Mouse (Mus musculus): ENCODE results near the gene Zbtb8os.

Gene Zbtb8os

DNA sequence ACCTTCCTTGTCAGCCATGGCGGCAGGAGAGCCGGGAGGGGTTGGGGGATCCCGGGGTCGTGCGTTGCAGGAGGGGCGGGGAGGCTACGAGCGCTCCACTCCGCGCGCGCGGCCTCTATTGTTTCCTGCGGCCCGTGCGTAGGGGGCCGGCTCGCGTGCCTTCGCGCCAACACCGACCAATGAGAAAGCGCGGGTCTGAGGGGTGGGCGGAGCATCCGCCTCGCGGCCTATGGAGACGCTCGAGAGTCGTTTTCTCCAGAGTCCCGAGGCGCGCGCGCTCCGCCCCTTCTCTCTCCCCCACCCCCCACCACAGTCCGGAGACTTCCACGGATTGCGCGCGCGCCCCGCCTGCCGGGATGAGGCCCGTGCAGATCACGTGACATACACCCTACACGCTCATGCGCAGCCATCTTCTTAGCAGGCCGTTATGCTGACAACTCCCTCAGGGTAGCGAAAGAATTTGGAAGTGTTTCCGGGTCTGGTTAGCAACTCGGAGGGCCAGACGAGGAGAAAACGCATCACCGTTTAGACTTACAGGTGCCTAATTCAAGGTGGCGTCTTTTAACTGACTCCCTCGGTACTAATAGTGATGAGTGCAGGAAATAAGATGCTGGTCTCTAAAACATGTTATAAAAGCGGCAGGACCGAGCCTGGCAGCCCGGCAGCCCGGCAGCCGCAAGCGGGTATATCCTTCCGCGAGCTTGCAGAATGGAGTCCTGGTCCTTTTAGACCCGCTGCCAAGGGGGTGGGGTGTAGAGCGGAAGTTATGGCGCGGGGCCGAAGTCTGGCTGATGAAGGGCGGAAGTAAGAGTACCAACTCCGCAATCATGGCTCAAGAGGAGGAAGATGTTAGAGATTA lies at the start of gene Zbtb8os, which contains the start of gene Rbbp4:
TSS of gene Zbtb8os (plus strand) at position 480 of the 859 bp plus-strand sequence.
TSS of gene Rbbp4 (minus strand) at position 155 of the 859 bp plus-strand sequence.
- DNase-seq (ENCODE audit: low read depth, low spot score) = peak; percentile 97

DNA sequence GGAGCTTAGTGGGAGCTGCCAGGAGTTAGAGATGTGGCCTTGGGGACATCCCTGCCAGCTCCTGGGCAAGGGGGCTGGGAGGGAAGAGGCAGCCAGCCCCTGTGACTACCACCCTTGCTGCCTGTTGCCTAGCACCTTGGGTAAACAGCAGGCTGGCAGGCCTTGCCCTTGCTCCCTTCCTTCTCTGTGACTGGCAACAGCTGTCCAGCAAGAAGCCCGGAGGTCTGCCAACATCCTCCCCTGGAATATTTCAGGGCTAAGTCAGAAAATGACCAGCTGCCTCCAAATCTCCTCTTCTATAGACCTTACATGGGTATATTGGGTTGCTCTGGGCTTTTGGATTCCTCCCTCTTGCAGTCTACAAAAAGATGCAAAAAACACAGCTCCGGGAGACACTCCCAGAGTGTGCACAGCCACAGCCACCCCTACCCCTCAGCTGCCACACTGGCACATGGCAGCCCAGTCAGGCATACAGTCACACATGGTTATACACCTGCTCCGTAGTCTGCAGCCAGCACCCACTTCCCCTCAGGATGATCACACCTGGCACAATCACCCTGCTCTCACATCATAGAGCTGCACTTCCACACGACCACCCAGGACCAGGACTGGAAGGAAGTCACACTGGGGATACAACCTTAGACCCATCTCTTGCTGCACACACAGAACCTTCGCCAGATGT lies 49.4 kb upstream of the Zbtb8os start:
- DNase-seq (ENCODE audit: low read depth, low spot score) = no peak

DNA sequence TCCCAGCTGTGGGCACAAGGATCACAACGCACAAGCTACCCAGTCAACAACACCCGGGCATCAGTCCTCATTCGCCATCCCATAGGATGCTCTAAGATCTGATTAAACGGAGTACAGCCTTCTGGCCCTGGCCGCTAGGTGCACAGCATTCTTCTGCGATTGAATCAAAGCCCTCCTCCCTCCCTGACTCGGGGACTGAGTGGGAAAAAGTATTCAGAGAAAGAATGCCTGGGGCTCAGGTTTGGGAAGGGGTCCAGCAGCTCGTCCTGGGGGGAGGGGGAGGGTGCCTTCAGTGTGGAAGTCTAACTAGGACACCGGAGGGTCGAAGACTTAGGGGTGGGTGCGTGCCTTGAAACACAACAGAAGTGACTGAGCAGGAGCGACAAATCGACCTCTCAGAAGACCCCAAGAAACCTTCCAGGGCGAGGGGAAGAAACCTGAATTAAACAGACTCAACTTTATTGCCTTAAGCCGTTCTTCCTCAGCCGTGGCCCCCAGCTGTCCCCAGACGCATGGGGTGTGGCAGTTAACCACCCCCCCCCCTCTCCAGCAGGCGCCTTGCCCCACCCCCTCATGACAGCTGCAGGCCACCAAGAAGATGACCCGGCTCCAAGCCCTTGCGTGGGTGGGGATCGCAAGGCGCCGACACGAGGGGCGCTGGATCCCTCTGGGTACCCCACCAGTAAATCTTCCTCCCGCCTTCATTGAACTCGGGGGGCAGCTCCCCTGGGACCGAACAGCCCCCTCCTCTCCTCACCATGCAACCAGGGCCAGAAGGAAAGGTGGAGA lies 48.6 kb upstream of the Zbtb8os start:
- DNase-seq (ENCODE audit: low read depth, low spot score) = no peak

DNA sequence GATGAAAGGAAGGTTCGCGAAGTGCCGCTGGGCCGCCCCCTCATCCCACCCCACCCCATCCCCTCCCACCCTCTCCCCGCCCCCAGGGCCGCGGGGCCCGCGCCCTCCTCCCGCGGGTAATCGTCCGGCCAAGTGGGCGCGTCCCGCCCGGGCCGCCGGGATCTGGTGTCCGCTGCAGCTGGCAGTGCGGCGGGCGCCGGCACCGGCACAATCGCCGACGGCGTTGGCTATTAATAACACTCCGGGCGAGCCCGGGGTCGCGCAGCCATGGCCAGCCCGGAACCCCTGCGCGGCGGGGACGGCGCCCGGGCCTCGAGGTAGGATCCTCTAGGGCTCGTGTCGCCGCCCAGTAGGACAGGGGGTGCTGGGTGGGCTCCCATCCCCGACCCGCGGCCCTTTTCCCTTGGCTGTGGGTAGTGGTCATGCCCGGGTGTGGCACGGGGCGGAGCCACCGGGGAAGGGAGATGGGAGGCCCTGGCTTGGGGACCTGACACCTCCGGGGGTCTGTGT lies 48.0 kb upstream of the Zbtb8os start, which contains the start of gene Sync:
TSS of gene Sync (plus strand) at position 146 of the 510 bp plus-strand sequence.
- DNase-seq (ENCODE audit: low read depth, low spot score) = no peak

DNA sequence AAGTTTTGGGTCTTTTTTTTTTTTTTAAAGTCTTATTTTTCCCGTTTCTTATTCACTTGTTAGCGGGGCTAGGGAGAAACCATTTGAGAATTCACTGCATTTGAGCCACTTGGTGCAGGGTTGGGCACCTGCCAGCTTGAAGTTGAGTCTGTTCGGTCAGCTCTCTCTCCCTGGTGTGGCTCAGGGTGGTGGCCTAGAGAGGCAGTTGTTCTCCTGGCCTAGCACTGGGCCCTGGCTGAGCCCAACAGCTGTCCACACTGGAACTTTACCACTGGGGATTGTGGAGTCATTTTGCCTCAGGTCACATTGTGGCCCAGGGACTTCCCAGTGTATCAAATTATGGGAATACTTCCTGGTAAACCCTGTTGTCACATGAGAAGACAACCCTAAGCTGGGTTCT lies 47.4 kb upstream of the Zbtb8os start:
- DNase-seq (ENCODE audit: low read depth, low spot score) = no peak

DNA sequence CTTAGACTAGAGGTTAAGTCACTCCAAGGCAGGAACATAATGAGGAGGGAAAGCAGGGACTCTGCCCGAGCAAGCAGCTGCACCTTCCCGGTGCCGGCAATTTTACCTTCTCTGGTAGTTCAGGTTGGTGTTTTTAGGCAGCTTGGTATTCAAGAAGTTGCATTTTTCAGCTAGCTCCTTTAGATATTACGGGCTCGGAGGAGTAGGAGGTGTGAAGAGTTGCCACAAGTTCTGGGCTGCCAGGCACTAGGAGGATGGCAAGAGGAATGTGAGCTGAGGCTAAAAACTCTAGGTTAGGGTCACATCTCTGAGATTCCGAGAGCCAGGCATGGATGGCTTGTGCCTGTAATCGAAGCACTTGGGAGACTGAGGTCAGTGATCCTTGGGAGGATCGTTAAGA lies 45.8 kb upstream of the Zbtb8os start:
- no peak for DNase-seq (ENCODE audit: low read depth, low spot score)

DNA sequence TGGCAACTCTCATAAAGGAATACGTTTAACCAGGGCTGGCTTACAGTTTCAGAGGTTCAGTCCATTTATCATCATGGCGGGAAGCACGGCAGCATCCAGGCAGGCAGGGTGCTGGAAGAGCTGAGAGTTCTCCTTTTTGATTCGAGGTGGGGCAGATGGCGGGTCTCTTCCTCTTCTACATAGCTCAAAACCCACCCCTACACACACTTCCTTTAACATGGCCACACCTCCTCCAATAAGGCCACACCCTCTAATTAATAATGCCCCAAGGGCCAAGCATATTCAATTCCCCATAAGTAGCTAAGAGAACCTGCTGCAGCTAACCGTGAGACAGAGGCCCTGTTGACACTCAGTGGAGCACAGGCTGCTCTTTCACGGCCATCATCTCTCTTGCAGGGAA lies 42.7 kb upstream of the Zbtb8os start:
- DNase-seq (ENCODE audit: low read depth, low spot score) = no peak

DNA sequence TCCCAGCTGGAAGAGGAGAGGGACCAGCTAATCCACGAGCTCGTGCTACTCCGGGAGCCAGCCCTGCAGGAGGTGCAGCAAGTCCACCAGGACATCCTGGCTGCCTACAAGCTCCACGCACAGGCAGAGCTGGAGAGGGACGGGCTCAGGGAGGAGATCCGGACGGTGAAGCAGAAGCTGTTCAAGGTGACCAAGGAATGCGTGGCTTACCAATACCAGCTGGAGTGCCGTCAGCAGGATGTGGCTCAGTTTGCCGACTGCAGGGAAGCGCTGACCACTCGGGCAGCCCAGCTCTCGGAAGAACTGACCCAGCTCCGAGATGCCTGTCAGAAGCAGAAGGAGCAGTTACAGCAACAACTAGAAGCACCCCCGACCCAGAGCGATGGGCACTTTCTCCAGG lies 41.8 kb upstream of the Zbtb8os start:
- no peak for DNase-seq (ENCODE audit: low read depth, low spot score)

DNA sequence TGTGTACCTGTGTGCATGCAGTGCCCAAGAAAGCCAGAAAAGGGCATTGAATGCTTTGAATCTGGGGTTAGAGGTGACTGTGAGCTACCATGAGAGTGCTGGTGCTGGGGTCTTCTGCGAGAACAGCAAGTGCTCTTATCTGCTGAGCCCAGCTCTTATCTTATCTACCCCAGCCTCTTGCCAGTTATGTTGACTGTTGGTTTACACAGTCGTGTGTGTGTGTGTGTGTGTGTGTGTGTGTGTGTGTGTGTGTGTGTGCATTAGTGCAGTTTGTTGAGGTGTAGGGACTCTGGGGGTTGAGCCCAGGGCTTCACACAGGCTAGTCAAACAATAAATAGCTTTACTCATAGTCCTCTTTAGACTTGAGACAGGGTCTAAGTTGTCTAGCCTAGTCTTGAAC lies 40.3 kb upstream of the Zbtb8os start:
- DNase-seq (ENCODE audit: low read depth, low spot score) = no peak

DNA sequence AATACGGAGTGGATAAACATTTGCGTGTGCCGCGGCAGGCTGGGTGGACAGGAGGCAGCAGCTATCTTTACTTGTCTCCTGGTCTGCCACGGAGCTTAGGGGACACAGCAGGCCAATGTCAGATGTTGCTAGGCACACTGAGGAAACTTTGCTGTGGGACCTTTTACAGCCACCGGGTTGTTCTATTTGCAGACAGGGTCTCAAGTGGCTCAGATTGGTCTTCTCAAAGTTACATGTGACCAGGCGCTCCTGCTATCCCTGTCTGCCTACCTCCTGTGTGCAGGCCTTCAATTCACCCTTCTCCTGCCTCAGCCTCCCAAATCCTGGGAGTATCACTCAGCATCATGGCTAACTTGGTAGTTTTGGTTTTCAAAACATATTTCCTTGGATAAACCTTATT lies 39.4 kb upstream of the Zbtb8os start:
- DNase-seq (ENCODE audit: low read depth, low spot score) = no peak

DNA sequence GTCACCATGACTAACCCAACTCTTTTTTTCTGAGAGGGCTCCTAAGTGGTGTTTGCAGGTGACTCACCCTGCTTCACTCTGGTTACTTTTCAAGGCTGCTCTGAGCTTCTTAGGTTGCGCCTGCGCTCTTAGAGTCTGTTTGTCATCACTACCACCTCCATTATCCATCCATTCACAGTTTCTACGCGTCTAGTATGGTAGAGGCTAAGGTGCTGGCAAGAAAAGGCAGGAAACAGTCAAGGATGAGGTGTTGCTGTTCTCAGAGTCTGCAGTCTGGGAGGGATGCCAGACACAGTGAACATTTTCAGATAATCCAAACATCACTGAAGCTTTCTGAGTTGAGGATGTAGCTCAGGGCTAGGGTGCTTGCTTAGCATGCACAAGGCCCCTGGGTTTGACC lies 37.8 kb upstream of the Zbtb8os start:
- DNase-seq (ENCODE audit: low read depth, low spot score) = no peak

DNA sequence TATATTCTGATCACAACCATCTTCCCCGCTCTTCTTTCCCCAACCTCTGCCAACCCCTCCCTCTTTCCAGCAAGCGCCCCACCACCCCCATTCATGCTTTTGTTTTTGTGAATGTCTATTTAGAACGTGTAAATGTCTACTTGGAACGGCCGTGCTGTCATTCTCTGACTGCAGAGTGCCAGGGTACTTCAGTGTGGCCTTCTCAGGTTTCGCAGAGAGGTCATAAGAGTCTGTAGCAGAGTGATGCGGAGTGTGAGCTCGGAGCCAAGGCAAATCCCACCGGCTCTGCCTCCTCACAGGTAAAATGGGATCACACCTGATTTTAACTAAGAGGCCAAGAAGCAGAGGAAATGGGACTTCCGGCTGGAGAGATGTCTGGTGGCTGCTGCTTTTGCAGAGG lies 36.4 kb upstream of the Zbtb8os start:
- no peak for DNase-seq (ENCODE audit: low read depth, low spot score)

DNA sequence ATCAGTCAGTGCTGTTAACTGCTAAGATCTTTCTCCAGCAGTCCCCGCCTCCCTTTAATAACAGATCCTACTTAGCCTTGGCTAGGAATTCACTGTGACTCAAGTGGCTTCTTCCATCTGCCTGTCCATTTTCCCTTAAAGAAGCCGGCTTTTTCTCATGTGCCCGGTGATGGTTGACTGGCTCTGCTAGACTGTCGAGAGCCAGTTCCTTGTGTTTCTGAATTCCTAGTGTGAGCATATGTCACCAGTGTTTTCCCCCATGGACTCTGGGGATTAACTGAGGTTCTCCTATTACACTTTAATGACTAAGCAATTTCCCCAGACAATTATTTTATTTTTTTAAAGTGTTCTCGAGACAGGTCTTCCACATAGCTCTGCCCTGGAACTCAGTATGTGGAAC lies 32.1 kb upstream of the Zbtb8os start:
- DNase-seq (ENCODE audit: low read depth, low spot score) = no peak

DNA sequence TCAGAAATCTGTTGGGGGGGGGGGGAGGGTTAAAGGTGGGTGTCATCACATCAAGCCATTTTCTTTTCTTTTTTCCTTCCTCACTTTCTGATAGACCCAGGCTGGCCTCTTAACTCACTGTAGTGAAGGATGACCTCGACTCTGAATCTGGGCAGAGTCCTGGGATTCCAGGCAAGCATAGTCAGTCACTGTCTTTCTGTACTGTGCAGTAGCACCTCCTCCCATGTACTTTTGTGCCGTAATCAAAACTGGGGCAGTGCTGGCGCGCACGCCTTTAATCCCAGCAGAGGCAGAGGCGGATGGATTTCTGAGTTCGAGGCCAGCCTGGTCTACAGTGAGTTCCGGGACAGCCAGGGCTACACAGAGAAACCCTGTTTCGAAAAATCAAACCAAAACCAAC lies 31.7 kb upstream of the Zbtb8os start:
- DNase-seq (ENCODE audit: low read depth, low spot score) = no peak

DNA sequence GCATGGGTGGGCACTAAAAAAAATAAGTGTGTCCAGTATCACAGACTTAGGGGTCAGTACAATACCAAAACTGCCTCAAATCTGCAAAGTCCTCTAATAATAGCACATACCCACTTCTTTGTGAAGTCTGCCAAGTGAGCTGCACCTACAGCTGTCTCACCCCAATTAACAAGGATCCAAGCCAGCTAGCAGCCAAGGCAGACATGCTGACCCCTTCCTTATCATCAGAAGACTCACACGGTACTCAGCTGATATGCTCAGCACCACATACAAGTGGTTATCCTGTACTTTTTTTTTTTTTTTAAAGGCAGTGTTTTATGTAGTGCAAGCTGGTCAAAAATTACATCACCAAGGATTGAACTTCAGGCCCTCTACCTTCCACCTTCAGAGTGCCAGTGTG lies 31.2 kb upstream of the Zbtb8os start:
- no peak for DNase-seq (ENCODE audit: low read depth, low spot score)

DNA sequence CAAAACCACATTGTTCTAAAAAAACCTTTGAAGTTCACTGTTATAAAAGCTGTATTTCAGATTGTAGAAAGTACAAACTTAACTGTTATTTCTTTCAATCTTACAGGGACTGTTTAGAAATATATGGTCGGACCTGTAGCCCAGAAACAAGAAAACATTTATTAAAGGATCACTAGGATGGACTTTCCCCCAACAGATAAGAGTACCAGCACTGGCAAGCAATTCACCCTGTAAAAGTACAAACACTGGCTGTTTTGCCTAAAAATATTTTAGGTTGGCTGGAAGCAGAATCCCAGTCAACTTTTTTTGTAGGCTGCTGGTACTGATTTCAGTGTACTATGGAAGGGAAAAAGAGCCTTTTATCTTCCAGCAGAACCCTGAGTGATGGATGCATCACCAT lies 27.6 kb upstream of the Zbtb8os start:
- no peak for DNase-seq (ENCODE audit: low read depth, low spot score)

DNA sequence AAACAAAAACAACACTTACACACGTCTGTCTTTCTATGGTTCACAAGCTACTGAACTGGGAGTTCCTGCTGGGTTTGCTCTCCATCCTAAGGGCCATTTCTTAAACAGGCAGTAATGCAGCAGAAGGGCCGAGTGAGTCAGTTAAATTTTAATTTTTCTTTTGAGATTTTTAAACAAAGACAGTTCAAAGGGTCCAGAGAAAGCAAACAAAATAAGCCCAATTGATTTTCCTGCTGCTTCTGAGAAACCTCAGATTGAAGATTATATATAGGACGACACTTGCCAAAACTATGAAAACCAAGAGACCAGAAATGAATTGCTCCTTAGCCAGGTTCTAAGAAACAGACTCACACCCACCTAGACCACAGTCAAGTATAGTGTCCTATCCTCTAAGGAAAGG lies 21.6 kb upstream of the Zbtb8os start:
- DNase-seq (ENCODE audit: low read depth, low spot score) = no peak

DNA sequence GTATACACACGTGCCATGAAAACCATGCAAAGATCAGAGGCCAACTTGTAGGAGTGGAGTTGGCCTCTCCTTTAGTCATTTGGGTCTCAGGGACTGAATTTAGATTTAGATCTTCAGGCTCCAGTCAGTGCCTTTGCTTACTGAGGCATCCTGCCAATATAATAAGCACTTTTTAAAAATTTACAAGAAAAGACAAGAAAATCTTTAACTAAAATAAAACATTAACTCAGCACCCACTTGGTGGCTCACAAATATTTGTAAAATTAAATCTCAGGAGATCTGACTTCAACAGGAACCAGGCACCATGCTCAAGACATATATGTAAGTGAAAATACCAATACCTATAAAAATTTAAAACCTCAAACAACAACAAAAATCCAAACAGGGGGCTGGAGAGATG lies 14.6 kb upstream of the Zbtb8os start:
- no peak for DNase-seq (ENCODE audit: low read depth, low spot score)

DNA sequence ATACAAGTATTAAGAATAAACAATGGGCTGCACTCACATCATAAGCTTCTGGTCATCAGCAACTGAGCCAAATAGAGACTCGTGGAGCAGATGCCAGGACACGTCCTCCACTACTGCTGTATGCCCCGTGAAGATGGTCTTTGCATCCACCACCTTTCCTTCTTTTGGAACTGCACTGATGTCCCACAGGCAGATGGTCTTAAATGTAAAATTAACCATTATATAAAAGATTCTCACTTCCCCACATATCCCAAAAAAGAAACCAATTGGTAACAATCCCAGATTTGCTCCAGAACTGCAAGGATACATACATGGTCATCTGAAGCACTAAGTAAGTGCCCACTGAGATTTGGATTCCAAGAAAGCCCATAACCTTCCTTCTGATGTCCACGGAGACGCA lies 13.5 kb upstream of the Zbtb8os start:
- no peak for DNase-seq (ENCODE audit: low read depth, low spot score)

DNA sequence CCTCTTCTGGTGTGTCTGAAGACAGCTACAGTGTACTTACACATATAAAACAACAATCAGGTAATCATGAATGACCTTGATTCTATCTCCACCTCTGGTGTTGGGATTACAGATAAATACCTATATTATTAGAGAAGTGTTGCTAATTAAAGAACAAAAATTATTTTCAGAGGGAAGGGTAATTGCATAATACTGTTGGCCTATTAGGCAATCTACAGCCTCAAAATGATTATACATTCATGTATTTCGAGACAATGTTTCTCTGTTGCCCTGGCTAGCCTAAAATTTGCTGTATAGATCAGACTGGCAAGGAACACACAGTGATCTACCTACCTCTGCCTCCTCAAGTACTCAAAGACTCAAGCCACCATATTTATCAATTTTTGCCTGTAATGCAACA lies 12.0 kb upstream of the Zbtb8os start:
- no peak for DNase-seq (ENCODE audit: low read depth, low spot score)

DNA sequence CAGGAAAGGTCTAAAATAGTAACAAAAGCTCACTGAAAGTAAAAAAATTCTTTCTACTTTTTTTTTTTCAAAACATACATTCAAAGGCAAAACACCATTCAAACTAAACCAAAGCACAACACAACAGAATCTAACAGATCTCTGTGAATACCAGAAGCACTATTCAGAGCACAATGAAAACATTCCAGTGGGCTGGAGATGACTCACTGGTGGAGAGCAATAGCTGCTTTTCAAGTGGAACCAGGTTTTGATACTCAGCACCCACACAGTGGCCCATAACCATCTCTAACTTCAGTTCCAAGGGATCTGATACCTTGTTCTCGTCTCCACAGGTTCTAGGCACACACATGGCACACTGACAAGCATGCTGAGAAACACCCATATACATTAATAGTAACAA lies 10.7 kb upstream of the Zbtb8os start:
- no peak for DNase-seq (ENCODE audit: low read depth, low spot score)

DNA sequence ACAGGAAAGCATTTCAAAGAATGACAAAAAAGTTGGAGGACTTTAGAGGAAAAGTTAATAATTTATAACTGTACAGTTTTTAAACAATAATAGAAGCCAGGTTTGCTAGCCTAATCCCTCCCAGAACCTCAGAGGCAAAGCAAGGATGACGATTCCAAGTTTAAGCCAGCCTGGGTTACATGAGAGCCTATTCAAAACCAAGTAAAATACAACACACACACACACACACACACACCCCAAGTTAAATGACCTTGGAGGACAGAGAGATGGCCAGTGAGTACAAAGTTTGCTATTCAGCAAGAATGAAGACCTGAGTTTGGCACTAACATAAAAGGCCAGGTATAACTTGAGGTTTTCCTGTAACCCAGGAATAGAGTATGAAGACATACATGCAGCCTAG lies 9.3 kb upstream of the Zbtb8os start:
- no peak for DNase-seq (ENCODE audit: low read depth, low spot score)

Data from WW6 (cell line).